Mouse (Mus musculus) MEL (cell line): ENCODE data around the gene Cplx2. TPM values are rescaled to one million over a fixed set of nuclear protein-coding genes. Genes with fewer than 3 reads are reported as not detected.

Experiments
- DNase-seq: peaks from one replicate; pipeline ENCODE4 v3.0.0; 2011; ENCODE audit warnings: low read depth, low spot score
- H3K27ac ChIP-seq: 2 replicates; pipeline ENCODE4 v1.5.1; 2012; ENCODE audit warnings: low read depth, mild to moderate bottlenecking, control low read depth, low read length, moderate library complexity; ENCODE audit not compliant: control insufficient read depth
- H3K27me3 ChIP-seq, 2 experiments: fragments of 150-350 bp in 1 of 2; sonication (generic) in 1 of 2; 2 replicates each; pipeline ENCODE4 v1.6.1; 2012; ENCODE audit warnings: low read length in 2 of 2, mild to moderate bottlenecking in 2 of 2, improper control_type of control experiment in 1 of 2, moderate library complexity in 1 of 2; ENCODE audit not compliant: insufficient read depth in 2 of 2, control insufficient read depth in 1 of 2
- H3K36me3 ChIP-seq, 2 experiments: 2 replicates each; pipeline ENCODE4 v1.6.1; 2012 to 2014; ENCODE audit warnings: low read length in 2 of 2, improper control_type of control experiment in 1 of 2, inconsistent platforms in 1 of 2, mild to moderate bottlenecking in 1 of 2; ENCODE audit not compliant: insufficient read depth in 2 of 2, control insufficient read depth in 1 of 2
- H3K4me1 ChIP-seq, 2 experiments: fragments of 150-350 bp in 1 of 2; sonication (generic) in 1 of 2; 2 replicates each; pipeline ENCODE4 v1.6.1; 2012; ENCODE audit warnings: low read length in 2 of 2, improper control_type of control experiment in 1 of 2, mild to moderate bottlenecking in 1 of 2; ENCODE audit not compliant: insufficient read depth in 2 of 2, control insufficient read depth in 1 of 2
- H3K4me3 ChIP-seq, 2 experiments: fragments of 150-350 bp in 1 of 2; sonication (generic) in 1 of 2; 2 replicates each; pipeline ENCODE4 v1.5.1; 2012; ENCODE audit warnings: low read depth in 2 of 2, low read length in 2 of 2, mild to moderate bottlenecking in 2 of 2, moderate library complexity in 2 of 2, control low read depth in 1 of 2, improper control_type of control experiment in 1 of 2; ENCODE audit not compliant: control insufficient read depth in 1 of 2, insufficient read depth in 1 of 2
- H3K79me2 ChIP-seq: 2 replicates; pipeline ENCODE4 v1.6.1; 2012; ENCODE audit warnings: mild to moderate bottlenecking, low read length, moderate library complexity; ENCODE audit not compliant: control insufficient read depth, poor library complexity, insufficient read depth
- H3K9ac ChIP-seq: 2 replicates; pipeline ENCODE4 v1.6.1; 2012; ENCODE audit warnings: low read depth, mild to moderate bottlenecking, control low read depth, low read length, moderate library complexity; ENCODE audit not compliant: control insufficient read depth, poor library complexity, severe bottlenecking
- H3K9me3 ChIP-seq: fragments of 150-350 bp; sonication (generic); replicated peaks from 2 replicates; pipeline ENCODE4 v1.6.1; 2012; ENCODE audit warnings: mild to moderate bottlenecking, low read length, improper control_type of control experiment, moderate library complexity; ENCODE audit not compliant: insufficient read depth
- BHLHE40 ChIP-seq: IDR thresholded peaks from 2 replicates; pipeline ENCODE4 v1.6.1; 2012; ENCODE audit warnings: low read depth, mild to moderate bottlenecking, inconsistent platforms, low read length, improper control_type of control experiment, borderline replicate concordance
- CHD1 ChIP-seq: IDR thresholded peaks from 2 replicates; pipeline ENCODE4 v1.6.1; 2012; ENCODE audit warnings: low read depth, mild to moderate bottlenecking, inconsistent platforms, low read length, improper control_type of control experiment
- CHD2 ChIP-seq: IDR thresholded peaks from 2 replicates; pipeline ENCODE4 v1.6.1; 2011; ENCODE audit warnings: low read length, improper control_type of control experiment
- E2F4 ChIP-seq: IDR thresholded peaks from 2 replicates; pipeline ENCODE4 v1.6.1; 2011; ENCODE audit warnings: low read depth, low read length, improper control_type of control experiment, borderline replicate concordance
- ETS1 ChIP-seq: IDR thresholded peaks from 2 replicates; pipeline ENCODE4 v1.6.1; 2012; ENCODE audit warnings: low read depth, mild to moderate bottlenecking, inconsistent platforms, low read length, improper control_type of control experiment, moderate library complexity
- GABPA ChIP-seq: IDR thresholded peaks from 2 replicates; pipeline ENCODE4 v1.6.1; 2012; ENCODE audit warnings: low read depth, mild to moderate bottlenecking, inconsistent platforms, low read length, improper control_type of control experiment, moderate library complexity
- KAT2A ChIP-seq: conservative IDR thresholded peaks from 2 replicates; pipeline ENCODE4 v1.6.1; 2012; ENCODE audit warnings: low read depth, low read length, improper control_type of control experiment, inconsistent platforms
- MAFK ChIP-seq: IDR thresholded peaks from 2 replicates; pipeline ENCODE4 v1.6.1; 2011; ENCODE audit warnings: low read depth, mild to moderate bottlenecking, low read length, improper control_type of control experiment, borderline replicate concordance
- MYB ChIP-seq: IDR thresholded peaks from 2 replicates; pipeline ENCODE4 v1.6.1; 2011; ENCODE audit warnings: mild to moderate bottlenecking, low read depth, low read length, improper control_type of control experiment
- NELFE ChIP-seq: IDR thresholded peaks from 2 replicates; pipeline ENCODE4 v1.6.1; 2011; ENCODE audit warnings: low read depth, low read length, improper control_type of control experiment
- POLR2AphosphoS2 ChIP-seq: IDR thresholded peaks from 2 replicates; pipeline ENCODE4 v1.6.1; 2011; ENCODE audit warnings: low read length, improper control_type of control experiment
- RAD21 ChIP-seq: IDR thresholded peaks from 2 replicates; pipeline ENCODE4 v1.6.1; 2011; ENCODE audit warnings: mild to moderate bottlenecking, low read depth, low read length, improper control_type of control experiment
- RCOR1 ChIP-seq: IDR thresholded peaks from 2 replicates; pipeline ENCODE4 v1.6.1; 2012; ENCODE audit warnings: low read depth, mild to moderate bottlenecking, inconsistent platforms, low read length, improper control_type of control experiment
- SIN3A ChIP-seq: IDR thresholded peaks from 2 replicates; pipeline ENCODE4 v1.6.1; 2012; ENCODE audit warnings: low read length, improper control_type of control experiment, inconsistent platforms
- SMC3 ChIP-seq: IDR thresholded peaks from 2 replicates; pipeline ENCODE4 v1.6.1; 2011; ENCODE audit warnings: low read depth, low read length, improper control_type of control experiment
- TAL1 ChIP-seq: IDR thresholded peaks from 2 replicates; pipeline ENCODE4 v1.6.1; 2012; ENCODE audit warnings: mild to moderate bottlenecking, inconsistent platforms, low read length, moderate library complexity, mixed read lengths
- UBTF ChIP-seq: IDR thresholded peaks from 2 replicates; pipeline ENCODE4 v1.6.1; 2012; ENCODE audit warnings: low read depth, mild to moderate bottlenecking, inconsistent platforms, low read length, improper control_type of control experiment, moderate library complexity, borderline replicate concordance; ENCODE audit not compliant: insufficient read depth
- ZC3H11A ChIP-seq: IDR thresholded peaks from 2 replicates; pipeline ENCODE4 v1.6.1; 2012; ENCODE audit warnings: low read depth, mild to moderate bottlenecking, inconsistent platforms, low read length, improper control_type of control experiment
- ZNF384 ChIP-seq: IDR thresholded peaks from 2 replicates; pipeline ENCODE4 v1.6.1; 2012; ENCODE audit warnings: low read depth, mild to moderate bottlenecking, inconsistent platforms, low read length, improper control_type of control experiment
- polyA plus RNA-seq, 2 experiments: library from polyadenylated mRNA; stranded (reverse) in 1 of 2; unstranded in 1 of 2; fragments of >175 nt in 1 of 2; fragments of >200 nt in 1 of 2; gene quantifications; 2 replicates each; pipeline versions ENCODE4 v1.2.1 to v1.2.4; 2012; ENCODE audit warnings: low replicate concordance in 2 of 2, low read depth in 1 of 2; ENCODE audit not compliant: insufficient read length in 2 of 2, insufficient read depth in 1 of 2, missing spikeins in 1 of 2
- total RNA-seq: library from RNA; depleted of rRNA; stranded (reverse); fragments of 300-350 nt; gene quantifications from 2 replicates; pipeline ENCODE4 v1.2.3, GENCODE M21; 2012

Cplx2 gene
- total and polyA plus RNA-seq, 3 experiments, result 1.8 to 4.7 TPM; not detected in 1

DNA sequence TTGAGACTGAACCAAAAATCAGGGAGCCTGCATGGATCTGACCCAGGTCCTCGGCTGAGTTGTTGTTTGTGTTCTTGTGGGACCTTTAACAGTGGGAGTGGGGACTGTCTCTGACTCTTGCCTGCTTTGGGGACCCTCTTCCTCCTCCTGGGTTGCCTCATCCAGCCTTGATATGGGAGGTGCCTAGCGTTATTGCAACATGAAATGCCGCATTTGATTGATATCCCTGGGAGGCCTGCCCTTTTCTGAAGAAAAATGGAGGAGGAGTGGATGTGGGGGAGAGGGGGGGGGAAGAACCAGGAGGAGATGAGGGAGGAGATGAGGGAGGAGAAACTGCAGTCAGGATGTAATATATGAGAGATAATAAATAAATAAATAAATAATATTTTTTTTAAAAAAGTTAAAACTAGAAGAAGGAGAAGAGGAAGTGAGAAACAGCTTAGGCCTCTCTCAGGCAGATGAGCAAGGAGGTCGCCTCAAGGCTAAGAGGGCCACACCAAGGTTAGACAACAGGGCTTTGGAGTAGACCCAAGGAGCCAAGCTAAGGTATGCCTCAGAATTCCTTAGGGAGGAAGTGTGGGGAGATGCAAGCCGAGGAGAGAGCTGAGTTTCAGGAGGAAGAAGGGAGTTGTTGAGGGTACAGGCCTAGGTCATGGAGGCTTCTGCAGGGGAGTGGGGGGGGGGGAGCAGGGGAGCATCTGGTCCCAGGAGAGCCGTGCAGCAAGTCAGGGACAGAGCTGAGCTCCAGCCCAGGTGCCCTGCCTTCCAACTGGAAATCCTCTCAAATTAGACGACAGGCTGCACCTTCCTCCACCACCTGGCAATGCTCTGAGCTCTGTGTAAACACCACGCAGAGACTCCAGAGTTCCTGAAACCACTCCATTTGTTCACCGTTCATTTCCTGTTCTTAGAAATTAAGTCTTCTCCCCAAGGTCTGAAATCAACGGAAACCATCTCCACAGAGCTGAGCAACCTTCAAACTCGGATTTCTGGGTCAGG, 4.6 kb downstream of the Cplx2 start:
- H3K27ac ChIP-seq, result peak overlapping the region; percentile 64
- TF ChIP-seq RAD21 (no peak), MYB (no peak), UBTF (no peak), SIN3A (no peak), TAL1 (no peak), ZC3H11A (no peak), ETS1 (no peak), CHD1 (no peak), RCOR1 (no peak), GABPA (no peak), BHLHE40 (no peak)
- H3K9me3 ChIP-seq, result no peaks in the 10 kb centered on the region
- no peaks in the 10 kb centered on the region for H3K27me3 ChIP-seq
- H3K9ac ChIP-seq, result peak overlapping the region; percentile 53
- H3K4me1 ChIP-seq, result peaks cover 0 to 4% of the 10 kb centered on the region in 2 experiments; a peak in 1 of 4 replicates
- peak; percentile 41 for DNase-seq
- no peak overlapping the region for H3K4me3 ChIP-seq
- no peaks in the 10 kb centered on the region for H3K79me2 ChIP-seq
- peaks cover 0 to 9% of the 10 kb centered on the region in 2 experiments; a peak in 2 of 4 replicates for H3K36me3 ChIP-seq

DNA sequence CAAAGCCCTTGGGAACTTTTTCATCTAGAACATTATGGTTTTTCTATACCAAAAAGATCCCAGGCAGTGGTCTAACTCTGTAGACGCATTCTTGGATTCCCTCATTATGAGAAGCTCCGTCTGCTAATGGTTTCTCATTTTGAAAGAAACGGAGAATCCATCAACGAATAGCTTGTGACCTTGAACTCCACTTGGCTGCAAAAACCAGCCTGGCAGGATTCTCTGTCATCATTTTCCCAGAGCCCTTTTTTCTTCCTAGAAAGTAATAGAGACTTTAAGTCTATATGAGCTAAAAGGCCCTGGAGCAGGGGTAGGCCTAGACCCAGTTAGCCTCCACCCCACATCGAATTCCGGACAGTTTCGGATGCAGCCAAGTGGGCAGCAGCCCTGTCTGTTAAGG, 5.6 kb downstream of the Cplx2 start:
- Histone ChIP-seq H3K4me3 (no peak overlapping the region), H3K9ac (no peak overlapping the region), H3K79me2 (no peaks in the 10 kb centered on the region), H3K27ac (no peak overlapping the region), H3K27me3 (no peaks in the 10 kb centered on the region), H3K36me3 (peaks cover 0 to 9% of the 10 kb centered on the region in 2 experiments; a peak in 2 of 4 replicates), H3K4me1 (peaks cover 0 to 4% of the 10 kb centered on the region in 2 experiments; a peak in 1 of 4 replicates), H3K9me3 (no peaks in the 10 kb centered on the region)
- TF ChIP-seq ZC3H11A, result no peak
- TF ChIP-seq E2F4, result no peak
- no peak for TF ChIP-seq GABPA
- TF ChIP-seq POLR2AphosphoS2, result no peak
- no peak for TF ChIP-seq CHD1
- TF ChIP-seq CHD2, result no peak
- TF ChIP-seq NELFE, result no peak
- no peak for TF ChIP-seq TAL1
- TF ChIP-seq MAFK, result no peak
- no peak for TF ChIP-seq RAD21
- no peak for TF ChIP-seq ZNF384
- TF ChIP-seq SMC3, result no peak
- no peak for TF ChIP-seq KAT2A
- TF ChIP-seq UBTF, result no peak
- DNase-seq, result no peak
